Mouse (Mus musculus) heart, postnatal 0 days (tissue): ENCODE measurements at regions not wholly inside any gene's neighbourhood (a gene's known extent, or its start where the extent isn't known, plus 50 kb on each side); places are given as distances from the start of the nearest gene placed in this dataset.

Experiments
- CTCF ChIP-seq: IDR thresholded peaks from 2 replicates; pipeline ENCODE4 v1.5.1; 2016; ENCODE audit warnings: antibody characterized with exemption, control low read depth, low read depth
- EP300 ChIP-seq: IDR thresholded peaks from 2 replicates; pipeline ENCODE4 v1.6.1; 2016; ENCODE audit warnings: antibody characterized with exemption, low read depth

- TF ChIP-seq CTCF: no peak
- TF ChIP-seq EP300: no peak
Measured at GRCm38 (mm10) chr19:30331850-30332249, 99.1 kb downstream of the Mbl2 start.
